Mouse (Mus musculus): ENCODE results near the gene Prok1.
A peak's percentile ranks its signal among the peaks of the same experiment; 100 is the strongest.

Gene Prok1

GRCm38 (mm10) chr3:107239607-107240006, at the start of gene Prok1:
Prok1 (minus strand) TSS chr3:107239707.
- DNase-seq (ENCODE audit: low read depth, low spot score): no peak

GRCm38 (mm10) chr3:107287346-107287745, 47.8 kb upstream of the Prok1 start:
- DNase-seq (ENCODE audit: low read depth, low spot score): no peak

DNA sequence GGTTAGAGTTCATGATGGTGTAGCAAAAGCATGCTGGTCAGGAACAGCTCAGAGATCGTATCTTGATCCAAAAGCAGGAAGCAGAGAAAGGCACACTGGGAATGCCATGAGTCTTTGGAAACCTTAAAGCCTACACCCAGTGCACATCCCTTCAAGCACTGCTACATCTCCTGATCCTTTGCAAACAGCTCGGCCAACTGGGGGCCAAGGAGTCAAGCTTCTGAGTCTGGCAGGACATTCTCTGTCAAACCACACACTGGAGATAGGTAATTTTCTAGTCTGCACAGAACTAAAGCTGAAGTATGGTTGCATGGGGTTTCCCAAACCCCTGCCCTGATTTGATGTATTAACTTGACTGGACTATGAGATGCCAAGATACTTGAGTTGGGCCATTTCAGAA, 46.6 kb upstream of the Prok1 start:
- no peak for DNase-seq (ENCODE audit: low read depth, low spot score)

- DNase-seq (ENCODE audit: low read depth, low spot score): peak; percentile 79
These were observed 39.2 kb upstream of the Prok1 start, which contains the start of gene Lamtor5 for GRCm38 (mm10) chr3:107278479-107279269. Lamtor5 (plus strand) TSS chr3:107278858.

GRCm38 (mm10) chr3:107276626-107277025, 37.1 kb upstream of the Prok1 start:
- DNase-seq (ENCODE audit: low read depth, low spot score): no peak

DNA sequence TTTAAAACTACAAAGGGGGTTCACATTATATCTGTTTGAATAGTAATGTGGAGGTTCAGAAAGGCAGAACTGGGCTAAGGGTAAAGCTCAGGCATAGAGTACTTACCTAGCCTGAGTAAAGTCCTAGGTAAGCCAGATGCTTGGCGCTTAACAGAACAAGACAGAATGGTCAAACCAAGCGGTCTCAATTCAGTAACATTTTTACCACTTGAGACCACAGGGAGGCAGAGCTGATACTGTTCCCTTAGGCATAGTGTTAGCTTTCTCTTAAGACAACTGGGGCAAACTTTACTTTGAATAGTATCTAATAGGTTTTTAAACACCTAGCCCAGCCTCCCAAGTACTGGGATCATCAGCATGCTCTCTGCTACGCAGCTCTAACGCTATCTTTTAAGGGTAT, 36.5 kb upstream of the Prok1 start:
- no peak for DNase-seq (ENCODE audit: low read depth, low spot score)

- DNase-seq (ENCODE audit: low read depth, low spot score): no peak
These were observed 35.8 kb upstream of the Prok1 start for GRCm38 (mm10) chr3:107275351-107275750.

DNA sequence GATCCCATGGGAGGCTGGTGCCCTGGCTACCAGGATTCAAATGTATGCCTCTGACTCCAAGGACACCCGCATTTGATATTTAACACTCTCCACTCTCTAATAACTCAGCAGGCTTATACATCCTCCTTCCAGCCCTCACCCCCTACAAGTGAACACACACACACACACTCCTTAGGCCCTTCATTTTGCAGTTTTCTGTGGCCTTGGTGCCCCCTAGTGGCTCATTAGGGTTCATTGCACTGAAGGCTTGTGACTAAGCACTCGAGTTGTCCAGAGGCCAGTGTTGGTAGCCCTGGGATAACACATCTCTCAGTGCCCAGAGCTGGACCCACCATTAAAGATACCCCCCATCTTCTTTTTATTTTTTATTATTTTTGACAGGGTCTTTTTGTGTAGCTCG, 34.3 kb upstream of the Prok1 start:
- DNase-seq (ENCODE audit: low read depth, low spot score): peak; percentile 63

GRCm38 (mm10) chr3:107272433-107272832, 32.9 kb upstream of the Prok1 start:
- DNase-seq (ENCODE audit: low read depth, low spot score): no peak

- DNase-seq (ENCODE audit: low read depth, low spot score): no peak
These were observed 27.4 kb upstream of the Prok1 start for GRCm38 (mm10) chr3:107266814-107267345.

GRCm38 (mm10) chr3:107261851-107262165, 22.3 kb upstream of the Prok1 start:
- DNase-seq (ENCODE audit: low read depth, low spot score): peak; percentile 58

DNA sequence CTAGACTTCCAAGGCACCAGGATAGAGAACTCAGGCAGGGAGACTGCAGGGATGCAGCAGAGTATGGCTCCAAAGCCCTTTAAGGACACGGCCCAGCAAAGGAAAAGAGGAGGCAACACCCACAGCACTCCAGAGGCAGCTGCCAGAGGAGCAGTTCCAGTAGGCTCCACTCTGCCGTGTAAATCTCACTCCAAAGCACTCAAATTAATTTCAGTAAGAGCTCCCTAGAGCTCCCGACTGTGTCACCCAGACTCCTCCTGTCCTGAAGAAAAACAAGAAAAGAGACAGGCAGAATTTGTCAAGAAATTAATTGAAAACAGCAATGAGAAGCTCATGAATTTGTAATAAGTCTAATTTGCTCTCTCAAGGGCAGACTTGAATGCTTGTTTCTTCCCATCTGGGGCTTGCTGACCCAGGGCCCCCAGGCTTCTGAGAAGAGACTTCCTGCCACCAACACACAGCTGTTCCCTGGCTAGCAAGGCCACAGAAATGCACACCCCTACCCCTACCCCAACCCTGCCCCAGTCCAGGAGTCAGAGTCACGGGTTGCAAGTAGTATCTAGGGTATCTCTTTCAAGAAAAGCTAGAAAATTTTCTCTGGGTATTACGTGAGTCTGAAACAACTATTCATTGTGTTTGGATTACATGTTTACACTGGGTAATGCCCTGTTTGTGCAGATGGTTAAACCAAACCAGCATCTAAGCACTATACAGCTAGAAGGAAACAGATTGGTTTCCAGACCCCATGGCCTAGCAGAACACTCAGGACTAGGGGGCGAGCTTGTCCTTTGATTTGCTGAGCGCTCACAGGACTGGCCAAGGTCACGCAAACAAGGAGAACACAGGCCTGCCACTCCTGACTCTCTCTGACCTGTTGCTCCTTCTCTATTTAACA, 21.7 kb upstream of the Prok1 start:
- DNase-seq (ENCODE audit: low read depth, low spot score): peak; percentile 53

- no peak for DNase-seq (ENCODE audit: low read depth, low spot score)
These were observed 18.4 kb upstream of the Prok1 start for GRCm38 (mm10) chr3:107257924-107258323.

- DNase-seq (ENCODE audit: low read depth, low spot score): peak; percentile 41
These were observed 17.2 kb upstream of the Prok1 start for GRCm38 (mm10) chr3:107256724-107257123.

GRCm38 (mm10) chr3:107255992-107256391, 16.5 kb upstream of the Prok1 start:
- no peak for DNase-seq (ENCODE audit: low read depth, low spot score)

GRCm38 (mm10) chr3:107253925-107254324, 14.4 kb upstream of the Prok1 start:
- no peak for DNase-seq (ENCODE audit: low read depth, low spot score)

DNA sequence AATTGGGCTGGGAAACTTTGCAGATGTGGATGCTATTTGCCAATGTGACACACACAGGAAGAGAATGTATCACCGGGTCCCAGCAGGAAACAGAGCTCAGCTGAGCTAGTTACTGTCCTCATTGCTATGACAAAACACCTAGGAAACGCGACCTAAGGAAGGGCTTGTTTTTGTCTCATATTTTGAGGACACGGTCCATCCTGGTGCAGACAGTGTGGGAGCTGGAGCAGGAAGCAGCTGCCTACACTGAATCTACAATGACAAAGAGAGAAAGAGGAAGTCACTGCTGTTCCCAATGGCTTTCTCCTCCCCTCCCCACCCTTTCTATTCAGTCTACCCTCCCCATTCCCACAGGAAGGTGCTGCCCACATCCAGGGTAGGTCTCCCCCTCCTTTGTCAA, 12.5 kb upstream of the Prok1 start:
- no peak for DNase-seq (ENCODE audit: low read depth, low spot score)

DNA sequence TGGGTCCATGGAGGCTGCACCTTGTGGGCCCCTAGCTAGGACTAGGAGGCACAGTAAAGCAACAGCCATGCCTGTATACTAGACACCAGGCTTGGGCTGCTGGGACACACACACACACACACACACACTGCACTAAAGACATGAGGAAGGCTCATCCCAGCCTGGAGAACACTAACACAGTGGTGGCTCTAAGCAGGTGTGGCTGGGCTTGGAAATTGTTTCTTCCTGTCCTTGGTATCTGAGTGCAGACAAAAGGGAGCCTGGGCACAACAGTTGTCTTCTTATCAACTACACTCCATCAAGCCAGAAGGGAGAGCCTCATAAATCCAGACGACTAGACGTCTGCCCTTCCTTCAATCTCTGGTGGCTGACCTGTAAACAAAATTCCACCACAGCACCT, 10.8 kb upstream of the Prok1 start:
- DNase-seq (ENCODE audit: low read depth, low spot score): no peak

DNA sequence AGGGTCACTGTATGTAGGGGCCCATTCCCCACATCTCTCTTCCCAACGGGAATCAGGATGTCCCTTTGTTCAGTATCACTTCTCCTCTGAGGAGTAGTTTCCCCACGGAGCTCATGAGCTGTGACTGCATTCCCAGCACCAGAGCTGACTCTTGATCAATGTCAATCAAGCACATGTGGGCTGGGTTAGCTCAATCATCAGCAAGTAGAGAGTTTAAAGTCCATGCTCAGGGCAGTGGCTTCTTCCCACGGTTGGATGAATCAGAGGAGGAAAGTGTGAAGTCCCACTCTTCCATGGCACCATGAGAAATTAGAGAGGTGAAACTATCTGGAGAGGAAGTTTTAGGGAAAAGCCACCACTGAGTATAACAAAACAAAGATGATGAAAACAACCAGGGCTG, 9.5 kb upstream of the Prok1 start:
- no peak for DNase-seq (ENCODE audit: low read depth, low spot score)

GRCm38 (mm10) chr3:107246876-107247275, 7.4 kb upstream of the Prok1 start:
- no peak for DNase-seq (ENCODE audit: low read depth, low spot score)

GRCm38 (mm10) chr3:107241389-107242094, 2.0 kb upstream of the Prok1 start:
- no peak for DNase-seq (ENCODE audit: low read depth, low spot score)

DNA sequence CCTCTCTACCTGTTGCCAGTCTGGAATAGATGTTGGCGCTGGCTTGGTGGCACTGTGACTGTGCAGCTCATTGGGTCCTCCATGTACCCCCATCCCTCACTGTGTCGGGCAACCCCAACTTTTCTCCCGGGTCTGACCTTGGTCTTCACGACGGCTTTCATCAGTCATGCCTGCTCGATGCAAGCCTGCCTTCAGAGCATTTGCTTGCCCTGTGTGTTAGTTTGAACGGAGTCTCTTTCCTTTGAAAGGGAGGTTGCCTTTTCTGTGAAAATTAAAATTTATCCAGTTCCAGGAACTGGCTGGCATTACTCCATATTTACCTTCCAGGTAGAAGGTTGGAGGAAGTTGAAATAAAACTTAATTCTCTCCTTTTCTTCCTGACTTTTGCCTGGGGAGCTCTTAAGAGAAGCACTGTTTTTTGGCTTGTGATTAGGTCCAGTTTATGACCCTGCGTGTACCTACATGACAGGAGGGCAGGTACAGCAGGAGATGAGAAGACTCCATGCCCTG, 981 bp downstream of the Prok1 start:
- DNase-seq (ENCODE audit: low read depth, low spot score): no peak
